Mouse (Mus musculus) myocyte (in vitro differentiated cells): ENCODE results near the gene Duoxa1. TPM values are rescaled to one million over a fixed set of nuclear protein-coding genes. Genes with fewer than 3 reads are reported as not detected.
A peak's percentile ranks its signal among the peaks of the same experiment; 100 is the strongest.

ENCODE experiments used
- H3K27me3 ChIP-seq: one replicate; pipeline ENCODE4 v1.6.1; 2011; ENCODE audit not compliant: control insufficient read depth, insufficient read depth, insufficient read length
- H3K36me3 ChIP-seq: one replicate; pipeline ENCODE4 v1.6.1; 2011; ENCODE audit not compliant: control insufficient read depth, insufficient read depth
- H3K4me2 ChIP-seq: one replicate; pipeline ENCODE4 v1.6.1; 2011; ENCODE audit warnings: low read depth, control low read depth
- H3K4me3 ChIP-seq: one replicate; pipeline ENCODE4 v1.5.1; 2011; ENCODE audit warnings: mild to moderate bottlenecking, control low read depth, moderate library complexity
- H3K79me2 ChIP-seq: one replicate; pipeline ENCODE4 v1.6.1; 2011; ENCODE audit not compliant: control insufficient read depth, insufficient read depth
- H3ac ChIP-seq: one replicate; pipeline ENCODE4 v1.6.1; 2011; ENCODE audit not compliant: control insufficient read depth, insufficient read length
- CEBPB ChIP-seq: IDR thresholded peaks from 2 replicates; pipeline ENCODE4 v1.6.1; 2011; ENCODE audit warnings: mild to moderate bottlenecking, moderate library complexity; ENCODE audit not compliant: poor library complexity, insufficient read depth, severe bottlenecking
- E2F4 ChIP-seq: IDR thresholded peaks from one replicate; pipeline ENCODE4 v1.6.1; 2011; ENCODE audit warnings: mild to moderate bottlenecking, control low read depth, moderate library complexity; ENCODE audit not compliant: insufficient read depth
- MAX ChIP-seq: IDR thresholded peaks from one replicate; pipeline ENCODE4 v1.6.1; 2011; ENCODE audit warnings: low read depth, mild to moderate bottlenecking, control low read depth
- MYOD1 ChIP-seq, 3 experiments: IDR thresholded peaks; one replicate each; pipeline ENCODE4 v1.6.1; 2011; ENCODE audit warnings: control low read depth in 2 of 3, low read depth in 2 of 3, mild to moderate bottlenecking in 2 of 3, moderate library complexity in 1 of 3; ENCODE audit not compliant: insufficient read length in 2 of 3, control insufficient read depth in 1 of 3
- MYOG ChIP-seq, 3 experiments: IDR thresholded peaks; one replicate each; pipeline ENCODE4 v1.6.1; 2011; ENCODE audit warnings: control low read depth in 2 of 3, low read depth in 2 of 3, mild to moderate bottlenecking in 2 of 3; ENCODE audit not compliant: insufficient read length in 2 of 3, control insufficient read depth in 1 of 3, insufficient read depth in 1 of 3
- POLR2A ChIP-seq: IDR thresholded peaks from one replicate; pipeline ENCODE4 v1.6.1; 2011; ENCODE audit warnings: low read depth, mild to moderate bottlenecking, control low read depth, moderate library complexity; ENCODE audit not compliant: insufficient read length
- POLR2AphosphoS2 ChIP-seq: IDR thresholded peaks from one replicate; pipeline ENCODE4 v1.6.1; 2011; ENCODE audit warnings: low read depth, control low read depth; ENCODE audit not compliant: insufficient read length
- REST ChIP-seq: IDR thresholded peaks from one replicate; pipeline ENCODE4 v1.6.1; 2011; ENCODE audit warnings: mild to moderate bottlenecking, control low read depth, moderate library complexity; ENCODE audit not compliant: insufficient read depth, insufficient read length
- SRF ChIP-seq: IDR thresholded peaks from one replicate; pipeline ENCODE4 v1.6.1; 2011; ENCODE audit warnings: low read depth; ENCODE audit not compliant: control insufficient read depth, insufficient read length
- TCF12 ChIP-seq: IDR thresholded peaks from one replicate; pipeline ENCODE4 v1.6.1; 2011; ENCODE audit warnings: mild to moderate bottlenecking, control low read depth; ENCODE audit not compliant: poor library complexity, insufficient read depth, severe bottlenecking
- TCF3 ChIP-seq: IDR thresholded peaks from one replicate; pipeline ENCODE4 v1.6.1; 2011; ENCODE audit warnings: low read depth, control low read depth; ENCODE audit not compliant: insufficient read length
- USF1 ChIP-seq: IDR thresholded peaks from one replicate; pipeline ENCODE4 v1.6.1; 2011; ENCODE audit warnings: low read depth, mild to moderate bottlenecking, control low read depth, moderate library complexity
- polyA plus RNA-seq: library from polyadenylated mRNA; unstranded; fragments of >200 nt; fragmentation: generic; extraction: Trizol; gene quantifications from one replicate; pipeline ENCODE4 v1.2.1, GENCODE M21; 2012; ENCODE audit warnings: missing spikeins

The Duoxa1 gene
- polyA plus RNA-seq, 1 experiment = 2.6 TPM

- Histone ChIP-seq H3K4me2 (peak overlapping the region; percentile 50), H3ac (no peak overlapping the region), H3K36me3 (no peaks in the 10 kb centered on the region), H3K27me3 (no peaks in the 10 kb centered on the region), H3K4me3 (no peak overlapping the region), H3K79me2 (no peaks in the 10 kb centered on the region)
- no peak for TF ChIP-seq MYOG (IDR thresholded peaks at IDR 0.05; ENCODE audit: control insufficient read depth in 1 of 3, insufficient read depth in 1 of 3, insufficient read length in 2 of 3, low read depth in 2 of 3)
- TF ChIP-seq POLR2A = no peak
- no peak for TF ChIP-seq POLR2AphosphoS2
- TF ChIP-seq MAX = no peak
- TF ChIP-seq USF1 = no peak
- TF ChIP-seq REST = no peak
- no peak for TF ChIP-seq TCF12
Measured at GRCm38 (mm10) chr2:122327986-122328385, 14.5 kb upstream of the Duoxa1 start.

- no peak overlapping the region for H3ac ChIP-seq
Measured at GRCm38 (mm10) chr2:122325361-122325760, 11.8 kb upstream of the Duoxa1 start.

GRCm38 (mm10) chr2:122324586-122324985 lies 11.1 kb upstream of the Duoxa1 start:
- TF ChIP-seq TCF12 (no peak), REST (no peak), POLR2A (no peak), TCF3 (no peak)
- Histone ChIP-seq H3K4me3 (no peak overlapping the region), H3ac (no peak overlapping the region), H3K4me2 (no peak overlapping the region), H3K79me2 (no peaks in the 10 kb centered on the region), H3K36me3 (no peaks in the 10 kb centered on the region), H3K27me3 (no peaks in the 10 kb centered on the region)

More at GRCm38 (mm10) chr2:122325361-122325760, 11.8 kb upstream of the Duoxa1 start:
- H3K36me3 ChIP-seq = no peaks in the 10 kb centered on the region
- H3K4me2 ChIP-seq = no peak overlapping the region
- TF ChIP-seq CEBPB (no peak), TCF3 (no peak), TCF12 (no peak), REST (no peak), MAX (no peak), POLR2A (no peak), SRF (no peak), MYOD1 (IDR thresholded peaks at IDR 0.05; ENCODE audit: control insufficient read depth in 1 of 3, insufficient read length in 2 of 3, low read depth in 2 of 3) (no peak)
- no peaks in the 10 kb centered on the region for H3K27me3 ChIP-seq
- no peak overlapping the region for H3K4me3 ChIP-seq
- H3K79me2 ChIP-seq = no peaks in the 10 kb centered on the region

GRCm38 (mm10) chr2:122323960-122324359 lies 10.4 kb upstream of the Duoxa1 start:
- Histone ChIP-seq H3K4me2 (no peak overlapping the region), H3K4me3 (no peak overlapping the region), H3K79me2 (no peaks in the 10 kb centered on the region), H3K36me3 (no peaks in the 10 kb centered on the region), H3K27me3 (no peaks in the 10 kb centered on the region), H3ac (no peak overlapping the region)
- TF ChIP-seq REST (no peak), USF1 (no peak), POLR2A (no peak), MYOD1 (IDR thresholded peaks at IDR 0.05; ENCODE audit: control insufficient read depth in 1 of 3, insufficient read length in 2 of 3, low read depth in 2 of 3) (no peak), TCF3 (no peak)

GRCm38 (mm10) chr2:122317384-122317783 lies 3.9 kb upstream of the Duoxa1 start:
- no peak for TF ChIP-seq TCF3
- peak in 2 of 3 experiments; percentile 18 to 73 for TF ChIP-seq MYOG (IDR thresholded peaks at IDR 0.05; ENCODE audit: control insufficient read depth in 1 of 3, insufficient read depth in 1 of 3, insufficient read length in 2 of 3, low read depth in 2 of 3)
- no peak for TF ChIP-seq MAX
- TF ChIP-seq CEBPB = no peak
- no peak for TF ChIP-seq REST
- peak in 1 of 3 experiments; percentile 68 for TF ChIP-seq MYOD1 (IDR thresholded peaks at IDR 0.05; ENCODE audit: control insufficient read depth in 1 of 3, insufficient read length in 2 of 3, low read depth in 2 of 3)
- no peak overlapping the region for H3ac ChIP-seq
- H3K27me3 ChIP-seq = no peaks in the 10 kb centered on the region
- no peaks in the 10 kb centered on the region for H3K79me2 ChIP-seq
- no peak overlapping the region for H3K4me3 ChIP-seq
- no peak overlapping the region for H3K4me2 ChIP-seq
- no peaks in the 10 kb centered on the region for H3K36me3 ChIP-seq

GRCm38 (mm10) chr2:122315372-122315771 lies 1.8 kb upstream of the Duoxa1 start, which contains the start of gene Duox1:
Duox1 (plus strand) TSS chr2:122315672.
- no peaks in the 10 kb centered on the region for H3K27me3 ChIP-seq

More at GRCm38 (mm10) chr2:122315372-122315771, 1.8 kb upstream of the Duoxa1 start, which contains the start of gene Duox1:
- Histone ChIP-seq H3K4me3 (no peak within 1 kb of the TSS), H3K4me2 (no peak within 1 kb of the TSS), H3K36me3 (no peaks in the 10 kb centered on the region), H3ac (no peak within 1 kb of the TSS), H3K79me2 (no peaks in the 10 kb centered on the region)
- TF ChIP-seq REST (no peak), CEBPB (no peak), SRF (no peak), E2F4 (no peak), POLR2AphosphoS2 (no peak), TCF12 (no peak), TCF3 (no peak), USF1 (no peak), MYOD1 (IDR thresholded peaks at IDR 0.05; ENCODE audit: control insufficient read depth in 1 of 3, insufficient read length in 2 of 3, low read depth in 2 of 3) (no peak), MYOG (IDR thresholded peaks at IDR 0.05; ENCODE audit: control insufficient read depth in 1 of 3, insufficient read depth in 1 of 3, insufficient read length in 2 of 3, low read depth in 2 of 3) (no peak), MAX (no peak), POLR2A (no peak)
